Mouse (Mus musculus) megakaryocyte progenitor cell, adult 5-6 weeks (primary cell): ENCODE measurements around the gene Smg5. TPM values are rescaled to one million over a fixed set of nuclear protein-coding genes. Genes with fewer than 3 reads are reported as not detected.
"Not testable (repeated sequence)": the region's sequence is repeated elsewhere in the genome, so short reads cannot be mapped to it uniquely, and the experiment has no call there.

Experiments
- ATAC-seq: replicated peaks from 2 replicates; pipeline ENCODE4 v1.8.0; 2016; ENCODE audit warnings: mild to moderate bottlenecking, moderate TSS enrichment, inconsistent platforms; ENCODE audit not compliant: poor library complexity
- total RNA-seq, 2 experiments: library from RNA; stranded (forward) in 1 of 2; stranded (reverse) in 1 of 2; fragments of 157-497, 149-512 nt in 1 of 2; fragments of 200-1000 nt in 1 of 2; gene quantifications; 2 replicates each; pipeline versions ENCODE4 v1.2.3 to v1.2.4; 2015 to 2017

Smg5 gene
- 31.3 and 31.6 TPM in 2 replicates for total RNA-seq (2015)
- 59.8 and 62.6 TPM in 2 replicates for total RNA-seq (2017)

DNA sequence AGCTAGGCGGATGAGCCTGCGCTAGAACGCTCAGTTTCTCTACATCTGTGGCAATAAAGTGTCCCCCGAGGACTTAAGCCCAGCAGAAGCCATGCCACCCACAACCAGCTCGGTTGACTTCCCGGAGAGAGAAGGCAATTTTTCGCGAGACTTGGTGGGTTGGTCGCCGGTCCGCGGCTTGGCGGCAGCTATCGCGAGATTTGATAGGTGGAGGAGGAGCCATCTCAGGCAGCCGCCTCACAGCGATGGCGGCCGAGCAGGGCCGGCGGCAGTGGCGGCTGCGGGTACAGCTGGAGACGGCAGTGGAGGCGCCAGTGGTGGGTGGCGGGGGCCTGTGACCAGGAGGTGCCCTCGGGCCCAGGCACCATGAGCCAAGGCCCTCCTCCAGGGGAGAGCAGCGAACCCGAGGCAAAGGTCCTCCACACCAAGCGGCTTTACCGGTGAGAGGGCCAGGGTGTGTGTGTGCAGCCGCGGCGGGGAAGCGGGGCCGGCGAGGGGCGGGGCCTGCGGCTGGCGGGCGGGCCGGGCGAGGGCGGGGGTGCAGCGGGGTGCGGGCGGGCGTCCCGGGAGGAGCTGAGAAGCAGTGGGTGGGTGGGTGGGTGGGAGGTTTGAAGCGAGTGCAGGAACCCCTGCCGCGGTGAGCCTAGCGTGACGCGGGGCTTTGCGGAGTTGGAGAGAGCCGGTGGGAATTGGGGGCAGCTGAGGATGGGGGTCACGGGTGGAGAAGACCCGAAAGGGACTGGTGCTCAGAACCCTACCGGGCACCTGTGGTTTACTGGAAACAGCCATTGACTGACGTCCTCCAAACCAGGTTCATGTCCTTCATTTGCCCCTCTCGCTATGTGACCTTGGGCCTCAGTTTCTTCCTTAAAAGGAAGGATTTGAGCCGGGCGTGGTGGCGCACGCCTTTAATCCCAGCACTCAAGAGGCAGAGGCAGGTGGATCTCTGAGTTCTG lies at the start of gene Smg5, which contains the start of gene Tmem79:
Gene Smg5, plus strand, starts transcription at position 203 of the 956 bp plus-strand sequence.
Gene Tmem79, minus strand, starts transcription at position 91 of the 956 bp plus-strand sequence.
- peak; percentile 79 for ATAC-seq

GRCm38 (mm10) chr3:88287110-88287509 lies 49.0 kb upstream of the Smg5 start, which contains the start of gene Gm38392:
Gm38392 (minus strand) TSS chr3:88287210.
- no peak for ATAC-seq

GRCm38 (mm10) chr3:88288133-88288713 lies 47.8 kb upstream of the Smg5 start:
- ATAC-seq = not testable (repeated sequence)

- ATAC-seq = 0 out of 2 replicates have a peak, but pooled peaks have one; percentile 11
These were observed 44.1 kb upstream of the Smg5 start for GRCm38 (mm10) chr3:88291970-88292369.

DNA sequence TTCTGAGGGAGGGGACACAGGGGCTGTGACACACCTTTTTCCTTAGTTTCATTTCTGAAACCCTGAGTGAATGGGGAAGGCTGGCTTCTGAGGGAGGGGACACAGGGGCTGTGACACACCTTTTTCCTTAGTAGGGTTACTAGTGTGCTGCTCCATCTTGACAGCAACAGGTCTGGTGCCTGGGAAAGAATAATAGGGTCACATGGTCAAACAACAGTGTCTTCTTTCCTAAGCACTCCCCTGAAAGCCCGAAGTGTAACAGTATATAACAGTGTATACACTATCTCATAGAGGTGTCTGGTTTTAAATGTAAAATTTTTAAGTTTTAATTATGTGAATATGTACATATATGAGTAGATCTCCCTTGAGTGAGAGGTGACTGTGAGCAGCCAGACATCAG lies 40.8 kb upstream of the Smg5 start:
- ATAC-seq = not testable (repeated sequence)

DNA sequence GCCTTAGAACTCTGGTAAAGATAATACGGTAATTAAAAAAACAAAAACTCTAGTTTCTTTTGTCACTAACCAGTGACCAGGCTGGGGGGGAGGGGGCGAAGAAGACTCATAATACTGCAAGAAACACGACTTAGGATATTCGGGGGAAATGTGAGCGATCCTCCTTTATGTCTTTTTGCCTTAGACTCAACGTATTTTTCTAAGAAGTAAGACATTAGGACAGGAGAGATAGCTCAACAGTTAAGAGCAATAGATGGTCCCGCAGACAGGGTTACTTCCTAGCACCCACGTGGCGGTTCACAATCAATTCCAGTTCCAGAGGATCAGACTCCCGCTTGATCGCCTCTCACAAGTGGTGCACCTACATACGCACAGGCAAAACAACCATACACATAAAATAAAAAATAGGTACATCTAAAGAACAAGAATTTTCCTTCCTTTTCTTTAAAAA lies 39.9 kb upstream of the Smg5 start:
- no peak; the same call in none of the 2 replicates for ATAC-seq

DNA sequence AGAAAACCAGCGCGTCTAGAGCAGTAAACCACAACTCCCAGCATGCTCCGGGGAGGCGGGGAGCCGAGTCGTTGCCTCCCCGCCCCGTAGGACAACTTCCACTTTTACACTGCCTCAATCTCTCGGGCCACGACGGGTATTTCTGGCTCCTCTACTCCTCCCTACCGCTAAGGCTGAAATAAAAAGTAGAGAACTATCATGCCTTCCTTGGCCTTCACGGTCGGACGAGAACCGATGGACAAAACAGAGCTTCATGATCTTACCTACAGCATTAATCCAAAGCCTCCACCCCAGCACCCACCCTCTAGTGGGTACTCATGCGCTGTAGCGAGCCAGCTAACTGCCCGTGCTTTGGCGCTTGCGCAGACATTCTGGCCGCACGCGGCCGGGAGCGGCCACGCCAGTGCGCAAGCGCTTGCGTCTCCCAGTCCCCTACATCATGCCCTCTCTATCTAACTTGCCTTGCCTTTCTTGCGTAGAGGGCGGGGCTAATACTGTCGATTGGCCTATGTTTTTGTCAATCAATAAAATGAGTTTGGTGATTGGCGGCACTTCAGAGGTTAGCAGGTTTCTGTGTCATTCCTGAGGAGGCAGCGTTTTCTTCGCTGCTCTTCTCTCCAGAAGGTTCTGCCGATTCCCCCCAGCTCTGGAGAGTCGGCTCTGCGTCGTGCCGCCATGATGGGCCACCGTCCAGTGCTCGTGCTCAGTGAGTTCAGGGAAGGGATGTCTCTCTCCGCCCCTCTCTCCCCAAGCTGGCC lies 39.3 kb upstream of the Smg5 start, which contains the start of the genes Tsacc and Cct3:
Gene Tsacc, minus strand, starts transcription at position 439 of the 758 bp plus-strand sequence.
Gene Cct3, plus strand, starts transcription at position 556 of the 758 bp plus-strand sequence.
- peak; percentile 83 for ATAC-seq

- ATAC-seq = peak; percentile 27
These were observed 38.7 kb upstream of the Smg5 start for GRCm38 (mm10) chr3:88297321-88297851.

GRCm38 (mm10) chr3:88299172-88299571 lies 36.9 kb upstream of the Smg5 start:
- no peak for ATAC-seq

DNA sequence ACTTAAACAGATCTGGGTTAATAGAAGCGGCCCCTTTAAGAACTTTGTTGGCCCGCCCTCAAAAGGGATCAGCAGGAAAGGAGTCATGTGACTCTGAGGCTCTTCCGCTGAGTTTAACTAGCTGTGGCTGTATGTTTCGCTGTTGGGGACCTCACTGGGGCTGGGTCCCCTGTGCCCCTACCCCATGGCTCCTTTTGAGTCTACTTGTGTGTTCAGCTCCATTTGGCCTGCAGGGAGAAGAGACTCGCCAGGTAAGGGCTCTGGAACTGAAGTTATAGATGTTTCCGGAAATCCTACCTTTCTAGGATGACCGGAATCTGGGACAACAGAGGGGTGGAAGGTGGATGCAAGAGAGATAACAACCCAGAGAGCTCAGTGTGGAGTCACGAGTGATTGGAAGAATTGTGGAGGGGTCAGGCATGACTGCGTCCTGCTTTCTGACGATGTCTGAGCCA lies 11.1 kb upstream of the Smg5 start, which contains the start of gene Glmp:
Gene Glmp, plus strand, starts transcription at position 73 of the 455 bp plus-strand sequence.
- ATAC-seq = peak; percentile 94

DNA sequence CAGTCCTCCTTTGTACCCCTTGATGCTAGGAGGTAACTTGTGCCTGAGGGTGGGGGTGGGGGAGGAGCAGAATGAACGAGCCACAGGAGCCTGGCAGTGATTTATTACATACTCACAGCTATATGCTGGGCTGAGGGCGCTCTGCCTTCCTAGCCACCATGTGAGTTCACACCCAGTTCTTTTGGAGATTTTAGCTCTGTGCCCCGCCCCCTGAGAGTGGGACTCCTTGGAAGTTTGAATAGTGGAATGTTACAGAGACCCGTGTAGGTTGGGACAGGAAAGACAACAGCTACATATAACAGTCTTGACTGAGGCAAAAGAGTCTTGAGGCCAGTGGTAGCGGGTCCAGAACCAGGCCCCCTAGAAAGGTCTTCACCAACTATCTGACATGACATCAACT lies 7.1 kb upstream of the Smg5 start:
- ATAC-seq = no peak

GRCm38 (mm10) chr3:88331282-88331681 lies 4.8 kb upstream of the Smg5 start:
- peak; percentile 48; the same call in 1 of the 2 replicates for ATAC-seq

- ATAC-seq = no peak
These were observed 1.9 kb upstream of the Smg5 start for GRCm38 (mm10) chr3:88334029-88334658.

DNA sequence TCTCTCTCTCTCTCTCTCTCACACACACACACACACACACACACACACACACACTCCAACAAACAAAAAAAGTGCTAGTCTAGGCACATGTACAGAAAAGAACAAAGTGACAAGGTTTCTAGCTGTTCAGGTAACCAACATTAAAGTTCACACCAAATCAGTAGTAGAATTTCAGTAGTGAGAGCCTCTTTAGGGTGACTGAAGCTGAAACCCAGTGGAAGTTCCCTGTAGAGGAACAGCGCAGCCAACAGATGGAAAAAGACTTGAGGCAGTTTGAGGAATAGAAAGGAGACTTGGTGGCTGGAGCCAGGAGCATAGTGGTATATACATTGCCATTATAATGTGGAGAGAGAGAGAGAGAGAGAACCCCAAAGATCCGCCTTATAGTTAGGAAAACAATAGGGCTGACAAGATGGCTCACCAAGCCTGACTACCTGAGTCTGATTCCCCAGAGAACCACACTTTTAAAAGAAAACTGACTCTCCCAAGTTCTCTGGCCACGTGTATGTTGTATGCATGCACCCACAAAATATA lies 1.1 kb upstream of the Smg5 start:
- ATAC-seq = no peak

GRCm38 (mm10) chr3:88335436-88336053 lies 515 bp upstream of the Smg5 start:
- peak; percentile 29 for ATAC-seq

- ATAC-seq = peak; percentile 27
These were observed 1.4 kb downstream of the Smg5 start for GRCm38 (mm10) chr3:88337367-88338020.

- peak; percentile 61 for ATAC-seq
These were observed 2.3 kb downstream of the Smg5 start for GRCm38 (mm10) chr3:88338316-88338715.

DNA sequence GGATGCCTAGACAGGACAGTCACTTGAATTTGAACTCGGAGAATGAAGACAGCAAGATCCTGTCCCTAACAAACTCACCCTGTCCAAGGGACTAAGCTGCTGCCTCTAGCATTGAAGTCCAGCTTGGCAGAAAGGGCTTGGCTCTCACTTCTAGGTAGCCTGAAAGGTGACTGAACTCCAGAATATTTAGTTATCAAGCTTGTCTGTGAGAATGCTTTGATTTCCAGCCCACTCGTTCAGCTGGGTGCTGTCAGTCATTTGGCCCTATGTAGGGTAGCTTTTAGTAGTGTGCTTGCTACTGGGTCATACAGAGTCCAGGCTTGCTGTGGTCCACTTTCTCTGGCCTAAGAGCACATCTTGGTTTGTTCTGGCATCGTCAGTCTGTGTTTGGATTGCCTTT lies 2.9 kb downstream of the Smg5 start:
- no peak for ATAC-seq
